Mouse (Mus musculus) gastrocnemius, postnatal 14 days (tissue): ENCODE results near the gene Ankrd52. TPM values are rescaled to one million over a fixed set of nuclear protein-coding genes. Genes with fewer than 3 reads are reported as not detected.

Experiments
- microRNA-seq, 2 experiments: library from miRNA; unstranded; fragments of <30 nt; microRNA quantifications; one replicate each; pipeline ENCODE4 v1.2.0; 2021
- total RNA-seq, 2 experiments: library from RNA; stranded (reverse); gene quantifications; 2 replicates each; pipeline ENCODE4 v1.2.3; 2021

The Ankrd52 gene
- total RNA-seq, 2 experiments from 2014 or later: 53.7 to 54.8 TPM

Small RNA genes within 50 kb of the gene (microRNA-seq; reads per million reads assigned to microRNA genes)
- 0 reads per million in 2 experiments for gene Gm25361
- gene Gm26308: 0 reads per million in 2 experiments
- gene Mir6914: 0 to 0.32 reads per million in 2 experiments
- gene Mir6915: 0 to 1.3 reads per million in 2 experiments
- 0 to 0.32 reads per million in 2 experiments for gene Mir8105

Other genes starting within 250 kb of the Ankrd52 start
- gene Rbms2, start 196.8 kb upstream of the Ankrd52 start, total RNA-seq: 10 to 100 TPM; 55.2 to 57.9 TPM
- gene Gls2, start 182.7 kb upstream of the Ankrd52 start, total RNA-seq: 1 to 10 TPM in 1 of 2 experiments, under 1 TPM in 1; 0.88 to 1.1 TPM
- 10 to 100 TPM; 39.3 to 40.6 TPM for gene Spryd4, start 165.3 kb upstream of the Ankrd52 start, total RNA-seq
- gene Mip, start 151.3 kb upstream of the Ankrd52 start, total RNA-seq: not detected
- gene Timeless, start 145.1 kb upstream of the Ankrd52 start, total RNA-seq: 1 to 10 TPM; 3.9 to 5.1 TPM
- not detected for gene Apon, start 123.0 kb upstream of the Ankrd52 start, total RNA-seq
- not detected for gene Apof, start 108.4 kb upstream of the Ankrd52 start, total RNA-seq
- gene Stat2, start 106.6 kb upstream of the Ankrd52 start, total RNA-seq: 1 to 10 TPM; 3.6 to 4.5 TPM
- gene Il23a, start 78.4 kb upstream of the Ankrd52 start, total RNA-seq: not detected
- 1 to 10 TPM; 7.4 to 8.2 TPM for gene Pan2, start 73.8 kb upstream of the Ankrd52 start, total RNA-seq
- gene Cnpy2, start 54.7 kb upstream of the Ankrd52 start, total RNA-seq: 10 to 100 TPM; 47.2 to 55.8 TPM
- gene Cs, start 39.4 kb upstream of the Ankrd52 start, total RNA-seq: 100 to 1,000 TPM; 571 to 668 TPM
- gene Coq10a, start 8.1 kb upstream of the Ankrd52 start, total RNA-seq: 100 to 1,000 TPM; 257 to 331 TPM
- not detected for gene Slc39a5, start 24.1 kb downstream of the Ankrd52 start, total RNA-seq
- gene Nabp2, start 34.4 kb downstream of the Ankrd52 start, total RNA-seq: 10 to 100 TPM; 48.2 to 51.8 TPM
- 10 to 100 TPM; 12.9 to 13.0 TPM for gene Rnf41, start 34.5 kb downstream of the Ankrd52 start, total RNA-seq
- gene Smarcc2, start 82.1 kb downstream of the Ankrd52 start, total RNA-seq: 10 to 100 TPM; 43.4 to 44.6 TPM
- 100 to 1,000 TPM; 214 to 276 TPM for gene Myl6, start 117.0 kb downstream of the Ankrd52 start, total RNA-seq
- gene Myl6b, start 121.6 kb downstream of the Ankrd52 start, total RNA-seq: 100 to 1,000 TPM in 1 of 2 experiments, 10 to 100 TPM in 1; 54.6 to 180 TPM
- 10 to 100 TPM; 21.6 to 24.0 TPM for gene Esyt1, start 148.8 kb downstream of the Ankrd52 start, total RNA-seq
- 1 to 10 TPM; 5.0 to 6.4 TPM for gene Zc3h10, start 170.7 kb downstream of the Ankrd52 start, total RNA-seq
- gene Rpl41, start 172.2 kb downstream of the Ankrd52 start, total RNA-seq: 1,000 to 10,000 TPM; 1,413 to 1,625 TPM
- 10 to 100 TPM; 50.2 to 54.0 TPM for gene Pa2g4, start 188.9 kb downstream of the Ankrd52 start, total RNA-seq
- 1 to 10 TPM; 4.8 to 7.2 TPM for gene Erbb3, start 212.5 kb downstream of the Ankrd52 start, total RNA-seq
- 100 to 1,000 TPM; 455 to 537 TPM for gene Rps26, start 249.6 kb downstream of the Ankrd52 start, total RNA-seq